Mouse (Mus musculus) frontal cortex, adult 2 months (tissue): Measurements from ENCODE around the gene Atp2c1. TPM values are rescaled to one million over a fixed set of nuclear protein-coding genes. Genes with fewer than 3 reads are reported as not detected.

Source experiments
- DNase-seq, 2 experiments: peaks; one replicate each; pipeline ENCODE4 v3.0.0; 2022; ENCODE audit warnings: low spot score in 1 of 2; ENCODE audit errors: extremely low spot score in 1 of 2
- polyA plus RNA-seq: library from polyadenylated mRNA; depleted of rRNA; stranded (reverse); fragments of >200 nt; gene quantifications from 2 replicates; pipeline ENCODE4 v1.2.3, GENCODE M21; 2012; rRNA removed

Atp2c1 gene
- polyA plus RNA-seq, 1 experiment, result 138 TPM

GRCm38 (mm10) chr9:105374361-105374760, 152.8 kb downstream of the Atp2c1 start:
- no peak for DNase-seq

GRCm38 (mm10) chr9:105368605-105369004, 158.5 kb downstream of the Atp2c1 start:
- DNase-seq, result no peak

- DNase-seq, result no peak
Measured at GRCm38 (mm10) chr9:105366199-105366598, 160.9 kb downstream of the Atp2c1 start.

- DNase-seq, result peak in 1 of 2 experiments; percentile 20
Measured at GRCm38 (mm10) chr9:105363520-105364231, 163.4 kb downstream of the Atp2c1 start.

- DNase-seq, result no peak
Measured at GRCm38 (mm10) chr9:105362181-105362580, 164.9 kb downstream of the Atp2c1 start.

Other genes with a start within 250 kb of the Atp2c1 start
- 10.2 and 11.0 TPM in 2 replicates for gene Aste1, start 131.9 kb downstream of the Atp2c1 start, polyA plus RNA-seq
- 1.2 and 1.5 TPM in 2 replicates for gene Nek11, start 131.8 kb downstream of the Atp2c1 start, polyA plus RNA-seq
- gene Pik3r4, start 115.7 kb upstream of the Atp2c1 start, polyA plus RNA-seq, result 26.9 and 27.1 TPM in 2 replicates